Mouse (Mus musculus) frontal cortex, adult 2 months (tissue): Measurements from ENCODE around the gene Nxpe5. TPM values are rescaled to one million over a fixed set of nuclear protein-coding genes. Genes with fewer than 3 reads are reported as not detected.

Experiments
- DNase-seq, 2 experiments: peaks; one replicate each; pipeline ENCODE4 v3.0.0; 2022; ENCODE audit warnings: low spot score in 1 of 2; ENCODE audit errors: extremely low spot score in 1 of 2
- polyA plus RNA-seq: library from polyadenylated mRNA; depleted of rRNA; stranded (reverse); fragments of >200 nt; gene quantifications from 2 replicates; pipeline ENCODE4 v1.2.3, GENCODE M21; 2012; rRNA removed

Nxpe5 gene
- polyA plus RNA-seq, 1 experiment: not detected

DNA sequence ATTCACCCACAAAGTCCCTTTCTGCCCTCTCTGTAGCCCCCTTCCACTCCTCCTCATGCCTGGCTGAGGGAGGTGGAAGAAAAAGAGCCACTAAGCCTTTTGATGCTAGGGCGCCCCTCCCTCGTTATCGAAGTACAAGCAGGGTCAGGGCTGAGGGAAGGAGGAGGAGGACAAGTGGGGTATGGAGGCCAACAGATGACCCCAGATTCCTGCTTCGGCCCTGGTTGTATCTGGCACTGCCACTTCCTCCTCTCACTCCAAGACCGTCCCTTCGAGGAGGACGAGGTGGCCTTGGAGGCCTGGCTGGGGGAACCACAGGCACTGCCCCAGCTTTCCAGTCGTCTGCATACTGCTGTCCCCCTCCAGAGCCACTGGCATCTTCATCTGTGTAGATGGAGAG is 48.5 kb downstream of the Nxpe5 start:
- DNase-seq: no peak

- no peak for DNase-seq
Measured at GRCm38 (mm10) chr5:138275216-138276050, 49.7 kb downstream of the Nxpe5 start.

- no peak for DNase-seq
Measured at GRCm38 (mm10) chr5:138277994-138278393, 52.3 kb downstream of the Nxpe5 start.

DNA sequence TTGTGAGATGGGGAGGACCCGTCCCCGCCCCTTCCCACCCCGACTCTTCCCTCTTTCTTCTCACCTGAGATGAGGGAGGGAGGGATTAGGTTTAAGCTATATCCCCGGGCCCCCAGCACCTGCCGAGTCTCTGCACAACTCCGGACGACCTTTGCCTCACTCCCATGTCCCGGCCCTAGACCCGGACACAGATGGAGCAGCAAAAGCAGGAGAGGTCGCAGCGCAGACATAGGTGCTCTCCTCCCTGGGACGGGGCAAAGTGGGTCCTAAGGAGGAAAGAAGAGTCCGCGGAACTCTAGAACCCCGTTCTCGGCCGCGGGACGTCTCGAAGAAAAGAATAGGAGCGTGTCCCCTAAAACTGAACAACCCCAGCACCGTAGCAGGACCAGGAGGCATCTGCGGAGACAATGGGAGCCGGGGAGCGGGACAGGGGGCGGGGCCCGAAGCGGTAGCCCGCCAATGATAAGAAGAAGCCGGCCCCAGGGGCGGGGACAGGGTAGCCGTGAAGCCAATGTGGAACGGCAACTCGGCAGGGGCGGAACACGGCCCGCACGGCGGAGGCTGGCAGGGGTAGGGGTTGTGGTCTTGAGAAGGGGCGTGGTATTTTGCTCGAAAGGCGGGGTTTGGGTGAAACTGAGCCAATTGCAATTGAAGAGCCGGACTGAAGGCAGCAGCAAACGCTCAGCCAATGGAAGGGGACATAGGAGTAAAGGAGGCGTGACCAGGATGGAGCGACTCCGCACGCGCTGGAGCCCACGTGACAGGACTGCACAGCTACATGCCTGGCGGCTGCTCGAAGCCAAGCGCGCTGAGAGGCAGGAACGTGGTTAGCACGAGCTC is 54.1 kb downstream of the Nxpe5 start, which contains the start of the genes Gm43720, Gpc2 and Stag3:
Gm43720 (minus strand) TSS at position 374 of the 840 bp plus-strand sequence.
Gpc2 (minus strand) TSS at position 421 of the 840 bp plus-strand sequence.
Stag3 (plus strand) TSS at position 656 of the 840 bp plus-strand sequence.
- peak; percentile 53 to 74 for DNase-seq

DNA sequence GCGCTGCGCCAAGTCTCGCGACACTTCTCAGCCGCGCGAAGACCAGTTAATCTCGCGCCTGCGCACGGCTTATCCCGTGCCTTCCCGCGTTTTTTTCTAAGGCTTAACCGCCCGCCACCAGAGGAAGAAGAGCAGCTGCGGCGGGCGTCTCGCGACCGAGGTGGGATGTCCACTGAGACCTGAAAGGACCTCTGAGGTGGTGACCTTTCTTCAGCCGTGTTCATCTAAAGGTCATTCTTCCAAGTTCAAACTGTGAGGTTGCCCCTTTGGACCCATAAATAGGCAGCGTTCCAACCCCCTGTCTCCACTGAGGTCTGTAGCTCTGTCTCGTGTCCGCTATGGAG is 54.7 kb downstream of the Nxpe5 start:
- DNase-seq: no peak

- DNase-seq: no peak
Measured at GRCm38 (mm10) chr5:138280829-138281228, 55.1 kb downstream of the Nxpe5 start.

DNA sequence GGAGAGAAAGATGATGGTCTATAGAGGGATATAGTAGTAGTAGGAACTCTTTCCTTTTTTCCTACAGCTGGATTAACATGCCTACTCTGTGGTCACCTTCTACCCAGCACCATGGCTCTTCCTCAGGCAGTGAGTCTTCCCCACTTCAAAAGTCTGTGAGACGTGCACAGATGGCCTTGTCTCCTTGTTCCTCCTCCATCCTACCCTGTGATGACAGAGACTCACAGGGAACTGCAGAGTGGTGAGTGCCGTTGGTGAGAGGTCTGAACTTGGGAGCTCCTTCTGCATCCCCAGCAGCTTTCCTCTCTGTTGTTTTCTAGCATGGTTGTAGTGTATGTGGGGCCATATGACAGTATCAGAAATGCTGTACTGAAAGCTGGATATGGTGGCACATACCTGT is 56.1 kb downstream of the Nxpe5 start:
- DNase-seq: no peak

- DNase-seq: no peak
Measured at GRCm38 (mm10) chr5:138283540-138283939, 57.8 kb downstream of the Nxpe5 start.

DNA sequence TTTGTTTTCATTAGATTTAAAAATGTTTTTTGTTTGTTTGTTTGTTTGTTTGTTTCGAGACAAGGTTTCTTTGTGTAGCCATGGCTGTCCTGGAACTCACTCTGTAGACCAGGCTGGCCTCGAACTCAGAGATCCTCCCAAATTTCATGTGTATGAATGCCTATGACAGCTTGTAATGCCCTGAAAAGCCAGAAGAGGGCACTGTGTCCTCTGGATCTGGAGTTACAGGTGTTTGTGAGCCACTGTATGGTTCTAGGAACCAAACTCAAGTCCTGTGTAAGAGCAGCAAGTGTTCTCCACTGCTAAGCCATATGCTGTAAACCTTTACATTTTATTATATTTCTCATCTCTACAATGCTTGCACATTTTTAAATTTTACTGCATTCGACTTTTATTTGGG is 62.2 kb downstream of the Nxpe5 start:
- DNase-seq: no peak

GRCm38 (mm10) chr5:138291638-138292037 is 65.9 kb downstream of the Nxpe5 start:
- DNase-seq: no peak

GRCm38 (mm10) chr5:138294158-138294557 is 68.5 kb downstream of the Nxpe5 start:
- no peak for DNase-seq

DNA sequence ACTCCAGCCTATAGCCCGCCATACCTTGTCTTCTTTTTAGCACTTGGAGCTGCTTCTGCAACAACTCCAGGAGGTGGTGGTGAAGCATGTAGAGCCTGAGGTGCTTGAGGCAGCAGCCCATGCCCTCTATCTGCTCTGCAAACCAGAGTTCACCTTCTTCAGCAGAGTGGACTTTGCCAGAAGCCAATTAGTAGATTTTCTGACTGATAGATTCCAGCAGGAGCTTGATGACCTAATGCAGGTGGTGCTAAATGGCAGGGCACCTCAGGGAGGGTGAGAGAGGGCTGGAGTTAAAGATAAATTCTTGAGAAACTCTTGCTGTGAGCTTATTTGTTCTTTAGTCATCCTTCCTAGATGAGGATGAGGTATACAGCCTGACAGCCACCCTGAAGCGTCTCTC is 73.9 kb downstream of the Nxpe5 start:
- no peak for DNase-seq

Other genes with a start within 250 kb of the Nxpe5 start
- gene Azgp1, start 244.4 kb upstream of the Nxpe5 start, polyA plus RNA-seq: 0.36 and 0.54 TPM in 2 replicates
- gene Smok3a, start 204.6 kb upstream of the Nxpe5 start, polyA plus RNA-seq: not detected in 2 replicates
- gene Smok3b, start 204.5 kb upstream of the Nxpe5 start, polyA plus RNA-seq: not detected in 2 replicates
- gene Smok3c, start 172.7 kb upstream of the Nxpe5 start, polyA plus RNA-seq: not detected in 2 replicates
- gene Zkscan1, start 140.8 kb upstream of the Nxpe5 start, polyA plus RNA-seq: 14.8 and 16.3 TPM in 2 replicates
- gene Zscan21, start 109.0 kb upstream of the Nxpe5 start, polyA plus RNA-seq: 18.0 and 21.2 TPM in 2 replicates
- gene Zfp113, start 70.2 kb upstream of the Nxpe5 start, polyA plus RNA-seq: 3.7 and 6.0 TPM in 2 replicates
- gene Cops6, start 64.8 kb upstream of the Nxpe5 start, polyA plus RNA-seq: 126 and 149 TPM in 2 replicates
- 26.1 and 29.6 TPM in 2 replicates for gene Ap4m1, start 53.9 kb upstream of the Nxpe5 start, polyA plus RNA-seq
- gene Mcm7, start 53.5 kb upstream of the Nxpe5 start, polyA plus RNA-seq: 28.7 and 30.1 TPM in 2 replicates
- 56.8 and 58.4 TPM in 2 replicates for gene Taf6, start 38.4 kb upstream of the Nxpe5 start, polyA plus RNA-seq
- gene Cnpy4, start 38.4 kb upstream of the Nxpe5 start, polyA plus RNA-seq: 16.0 and 16.1 TPM in 2 replicates
- gene Mblac1, start 31.6 kb upstream of the Nxpe5 start, polyA plus RNA-seq: 7.2 and 7.5 TPM in 2 replicates
- gene Lamtor4, start 29.6 kb downstream of the Nxpe5 start, polyA plus RNA-seq: 155 and 158 TPM in 2 replicates
- gene BC037034, start 38.1 kb downstream of the Nxpe5 start, polyA plus RNA-seq: 88.8 TPM in 2 replicates
- 3.4 and 4.1 TPM in 2 replicates for gene Gal3st4, start 46.9 kb downstream of the Nxpe5 start, polyA plus RNA-seq
- gene Gm43720, start 54.1 kb downstream of the Nxpe5 start, polyA plus RNA-seq: 0.14 TPM in 1 of 2 replicates, not detected in the other
- 10.9 and 11.3 TPM in 2 replicates for gene Gpc2, start 54.1 kb downstream of the Nxpe5 start, polyA plus RNA-seq
- 5.2 and 5.3 TPM in 2 replicates for gene Stag3, start 54.3 kb downstream of the Nxpe5 start, polyA plus RNA-seq
- gene Pvrig, start 116.1 kb downstream of the Nxpe5 start, polyA plus RNA-seq: 0.14 and 0.19 TPM in 2 replicates
- gene Zfp157, start 215.6 kb downstream of the Nxpe5 start, polyA plus RNA-seq: 20.4 TPM in 2 replicates